Mouse (Mus musculus): Measurements from ENCODE around the gene Emx2.

Emx2 gene

GRCm38 (mm10) chr19:59461481-59462421, 3.6 kb downstream of the Emx2 start:
- in situ Hi-C loops (cut with MboI, MseI) = no loop called here

GRCm38 (mm10) chr19:59462459-59463292, 4.5 kb downstream of the Emx2 start:
- in situ Hi-C loops (cut with MboI, MseI) = no loop called here

GRCm38 (mm10) chr19:59463842-59464443, 5.8 kb downstream of the Emx2 start:
- in situ Hi-C loops (cut with MboI, MseI) = no loop called here

GRCm38 (mm10) chr19:59465281-59465680, 7.1 kb downstream of the Emx2 start:
- in situ Hi-C loops (cut with MboI, MseI) = no loop called here

- in situ Hi-C loops (cut with MboI, MseI) = no loop called here
Measured at GRCm38 (mm10) chr19:59465751-59466410, 7.7 kb downstream of the Emx2 start.

GRCm38 (mm10) chr19:59466417-59466937, 8.3 kb downstream of the Emx2 start:
- in situ Hi-C loops (cut with MboI, MseI) = no loop called here

GRCm38 (mm10) chr19:59467016-59467412, 8.8 kb downstream of the Emx2 start:
- in situ Hi-C loops (cut with MboI, MseI) = no loop called here

- in situ Hi-C loops (cut with MboI, MseI) = no loop called here
Measured at GRCm38 (mm10) chr19:59467413-59468064, 9.4 kb downstream of the Emx2 start.

- in situ Hi-C loops (cut with MboI, MseI) = no loop called here
Measured at GRCm38 (mm10) chr19:59468065-59468810, 10.1 kb downstream of the Emx2 start.

- in situ Hi-C loops (cut with MboI, MseI) = no loop called here
Measured at GRCm38 (mm10) chr19:59469035-59469949, 11.1 kb downstream of the Emx2 start.

- in situ Hi-C loops (cut with MboI, MseI) = loop anchor here (5.0 kb wide), 1 partner anchor 52 kb away; no protein-coding TSS in a partner anchor
Measured at GRCm38 (mm10) chr19:59470074-59470630, 12.0 kb downstream of the Emx2 start.

GRCm38 (mm10) chr19:59470913-59471312, 12.7 kb downstream of the Emx2 start:
- in situ Hi-C loops (cut with MboI, MseI) = loop anchor here (5.0 kb wide), 1 partner anchor 51 kb away; no protein-coding TSS in a partner anchor

GRCm38 (mm10) chr19:59472844-59473243, 14.7 kb downstream of the Emx2 start:
- in situ Hi-C loops (cut with MboI, MseI) = loop anchor here (5.0 kb wide), 1 partner anchor 49 kb away; no protein-coding TSS in a partner anchor

- in situ Hi-C loops (cut with MboI, MseI) = no loop called here
Measured at GRCm38 (mm10) chr19:59479912-59480311, 21.7 kb downstream of the Emx2 start.

GRCm38 (mm10) chr19:59480563-59480962, 22.4 kb downstream of the Emx2 start:
- in situ Hi-C loops (cut with MboI, MseI) = no loop called here

GRCm38 (mm10) chr19:59492258-59492657, 34.1 kb downstream of the Emx2 start:
- in situ Hi-C loops (cut with MboI, MseI) = no loop called here

- in situ Hi-C loops (cut with MboI, MseI) = no loop called here
Measured at GRCm38 (mm10) chr19:59496832-59497231, 38.7 kb downstream of the Emx2 start.

GRCm38 (mm10) chr19:59508896-59509295, 50.7 kb downstream of the Emx2 start:
- in situ Hi-C loops (cut with MboI, MseI) = loop anchor here (10.0 kb wide), 1 partner anchor 754 kb away; the partner anchor contains the start of gene Pnliprp2
